Mouse (Mus musculus) olfactory bulb, adult 2 months (tissue): ENCODE measurements at regions not wholly inside any gene's neighbourhood (a gene's known extent, or its start where the extent isn't known, plus 50 kb on each side); places are given as distances from the start of the nearest gene placed in this dataset.

Experiments used
- CTCF ChIP-seq: fragments of 200-500 bp; IDR thresholded peaks from 2 replicates; pipeline ENCODE4 v1.5.1; 2012; ENCODE audit warnings: low read depth, mild to moderate bottlenecking, low read length, moderate library complexity; ENCODE audit not compliant: insufficient read depth
- POLR2A ChIP-seq: fragments of 200-500 bp; IDR thresholded peaks from 2 replicates; pipeline ENCODE4 v1.6.1; 2012; ENCODE audit warnings: mild to moderate bottlenecking, low read depth, low read length, moderate library complexity; ENCODE audit not compliant: insufficient read depth

GRCm38 (mm10) chr1:57605525-57605924 lies 168.4 kb upstream of the Spats2l start:
- TF ChIP-seq POLR2A, result no peak
- TF ChIP-seq CTCF, result no peak
